ENCODE assay signal across 8 mouse cellular contexts in the genomic region with DNA sequence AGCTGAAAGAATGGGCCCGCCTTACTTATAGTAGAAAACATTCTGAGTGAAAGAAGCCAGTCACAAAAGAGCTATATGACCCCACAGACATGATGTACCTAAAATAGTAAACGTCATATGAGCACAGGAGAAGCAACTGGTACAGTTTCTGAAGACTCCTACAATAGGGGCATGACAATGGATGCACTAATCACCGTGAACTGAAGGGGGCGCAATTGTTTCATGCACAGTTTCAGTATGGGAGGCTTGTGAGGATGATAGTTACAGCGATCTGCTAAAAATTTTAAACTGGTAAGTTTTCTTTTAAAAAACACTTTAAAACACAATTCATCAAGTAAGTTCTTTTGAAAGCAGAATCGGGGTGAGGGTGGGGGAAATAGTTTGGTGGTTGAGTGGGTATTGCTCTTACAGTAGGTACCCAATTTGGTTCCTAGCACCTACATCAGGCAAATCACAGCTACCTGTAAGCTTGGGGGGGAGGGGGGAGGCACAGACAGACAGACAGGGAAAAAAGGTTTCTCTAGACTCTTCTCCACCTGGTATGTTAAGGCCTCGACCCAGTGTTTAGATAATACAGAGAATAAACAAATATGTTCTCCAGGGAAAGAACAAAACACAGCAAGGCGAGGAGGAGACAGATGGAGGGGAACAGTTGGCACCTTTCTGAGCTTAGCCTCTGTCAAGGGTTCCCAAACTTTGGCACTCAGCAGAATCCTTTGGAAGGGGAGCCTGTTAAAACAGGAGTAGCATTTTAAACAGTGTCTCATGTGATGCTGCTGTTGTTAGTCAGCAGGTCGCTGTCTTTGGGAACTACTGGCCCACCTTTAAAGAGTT.
DNase-seq lines count a peak whose midpoint lies in the region; ATAC-seq and TF ChIP-seq lines count a peak whose summit lies in the region.

No protein-coding gene starts in this region.

- intact Hi-C loops in left cerebral cortex, postnatal 25 days (cut with DNase I), result loop anchor here (2.0 to 10.0 kb wide), 4 partner anchors 66 to 643 kb away; partner anchors contain the start of gene Bcl2

- H3K27me3 ChIP-seq in intestine, postnatal 0 days (replicated peaks; ENCODE audit: control insufficient read depth, insufficient read depth, low read length), result peaks cover 12% of the 10 kb centered on the region; the same call in 1 of the 2 replicates
- H3K27me3 ChIP-seq in midbrain, embryonic 15.5 days (replicated peaks), result no peaks in the 10 kb centered on the region

- H3K9ac ChIP-seq in intestine, postnatal 0 days (ENCODE audit: low read depth, low read length), result no peak overlapping the region
- no peak overlapping the region for H3K9ac ChIP-seq in midbrain, embryonic 15.5 days

- no peak overlapping the region for H3K4me2 ChIP-seq in intestine, postnatal 0 days (replicated peaks; ENCODE audit: low read depth)
- peak overlapping the region; percentile 44 for H3K4me2 ChIP-seq in midbrain, embryonic 15.5 days

- no peak overlapping the region for H3K27ac ChIP-seq in intestine, postnatal 0 days (ENCODE audit: low read depth, low read length)
- 0 out of 2 replicates have a peak overlapping the region, but pooled peaks have one; percentile 23 for H3K27ac ChIP-seq in midbrain, embryonic 15.5 days

- peak; percentile 59 for DNase-seq in ovary, postnatal 10 days (ENCODE audit: low spot score)
- no peak for DNase-seq in ovary, adult 18-20 months (ENCODE audit: low spot score)
- DNase-seq in embryo, embryonic 11.5 days (ENCODE audit: low read depth, low spot score), result peak; percentile 75
- peak; percentile 92 for DNase-seq in heart, adult 11 months
- DNase-seq in left cerebral cortex, postnatal 25 days (ENCODE audit: low spot score in 2 of 2), result peak; percentile 78 to 87
- peak; percentile 58 to 67 for DNase-seq in spleen, postnatal 36 days (ENCODE audit: low spot score in 2 of 2)

- no peak overlapping the region for H3K4me3 ChIP-seq in intestine, postnatal 0 days (ENCODE audit: low read depth, low read length)
- H3K4me3 ChIP-seq in midbrain, embryonic 15.5 days, result peak overlapping the region; percentile 1

- WGBS in intestine, postnatal 0 days, result 17% methylated on average over 9 of the region's 9 CpGs
- 7% methylated on average over 9 of the region's 9 CpGs for WGBS in midbrain, embryonic 15.5 days

- peak; percentile 95 for TF ChIP-seq CTCF in intestine, postnatal 0 days (IDR thresholded peaks at IDR 0.05; ENCODE audit: low read depth)

- H3K9me3 ChIP-seq in intestine, postnatal 0 days (ENCODE audit: control insufficient read depth), result no peaks in the 10 kb centered on the region
- H3K9me3 ChIP-seq in midbrain, embryonic 15.5 days, result no peaks in the 10 kb centered on the region

- peak; percentile 36; the same call in 1 of the 2 replicates for ATAC-seq in intestine, postnatal 0 days
- peak; percentile 77 for ATAC-seq in midbrain, embryonic 15.5 days (replicated peaks)

- no peaks in the 10 kb centered on the region; the same call in 1 of the 2 replicates for H3K4me1 ChIP-seq in intestine, postnatal 0 days (replicated peaks; ENCODE audit: control insufficient read depth, insufficient read depth, low read length)
- H3K4me1 ChIP-seq in midbrain, embryonic 15.5 days, result peaks cover 12% of the 10 kb centered on the region

- no peaks in the 10 kb centered on the region for H3K36me3 ChIP-seq in intestine, postnatal 0 days (ENCODE audit: control insufficient read depth, insufficient read depth)
- H3K36me3 ChIP-seq in midbrain, embryonic 15.5 days (replicated peaks), result no peaks in the 10 kb centered on the region
